Mouse (Mus musculus): ENCODE measurements at regions not wholly inside any gene's neighbourhood (a gene's known extent, or its start where the extent isn't known, plus 50 kb on each side); places are given as distances from the start of the nearest gene placed in this dataset.

DNA sequence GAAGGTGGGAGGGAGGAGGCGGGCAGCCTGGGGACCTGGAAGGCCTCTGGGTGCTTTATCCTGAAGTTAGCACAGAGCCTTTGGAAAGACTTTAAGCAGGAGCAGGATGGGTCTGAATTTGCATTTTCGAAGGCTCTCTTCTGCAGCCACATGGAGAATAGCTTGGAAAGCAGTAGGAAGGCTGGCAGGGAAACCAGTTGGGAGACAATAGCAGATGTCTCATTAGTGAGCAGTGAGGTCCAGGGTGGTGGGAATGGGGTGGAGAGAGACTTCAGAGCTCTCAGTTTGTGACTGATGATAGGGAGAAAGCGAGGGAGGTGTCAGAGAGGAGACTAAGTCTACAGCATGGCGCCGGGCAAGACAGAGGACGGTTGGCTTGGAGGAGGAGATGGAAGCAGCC is 199.1 kb downstream of the Cbln1 start:
- no peak for DNase-seq (ENCODE audit: low spot score in 2 of 2)

DNA sequence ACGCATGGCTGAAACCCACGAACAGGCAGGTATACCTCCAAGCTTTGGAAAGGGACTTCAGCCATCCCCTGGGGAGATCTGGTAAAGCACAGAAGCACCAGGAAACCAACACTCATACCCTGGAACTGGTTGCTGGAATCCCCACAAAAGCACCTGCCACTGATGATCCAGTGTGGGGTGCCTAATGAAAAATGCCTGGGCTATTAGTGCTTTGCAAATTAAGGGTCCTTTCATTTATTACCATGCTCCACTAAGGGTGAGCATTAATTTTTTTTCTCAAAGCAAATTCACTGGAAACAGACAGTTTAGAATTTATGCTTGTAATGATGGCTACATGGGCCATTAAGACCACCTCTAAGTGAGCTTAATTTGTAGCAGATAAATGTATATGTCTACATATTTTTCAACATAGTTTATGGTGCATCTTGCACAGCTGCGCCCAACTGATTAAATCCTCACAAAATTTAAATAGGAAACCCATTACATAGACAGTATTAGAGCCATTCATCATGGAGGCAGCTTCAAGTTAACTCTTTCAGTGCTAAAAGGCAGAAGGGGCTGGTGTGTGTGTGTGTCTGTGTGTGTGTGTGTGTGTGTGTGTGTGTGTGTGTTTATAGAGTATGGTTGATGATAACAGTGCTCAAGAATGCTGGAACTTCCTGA is 201.8 kb downstream of the Cbln1 start:
- no peak for DNase-seq (ENCODE audit: low spot score in 2 of 2)

DNA sequence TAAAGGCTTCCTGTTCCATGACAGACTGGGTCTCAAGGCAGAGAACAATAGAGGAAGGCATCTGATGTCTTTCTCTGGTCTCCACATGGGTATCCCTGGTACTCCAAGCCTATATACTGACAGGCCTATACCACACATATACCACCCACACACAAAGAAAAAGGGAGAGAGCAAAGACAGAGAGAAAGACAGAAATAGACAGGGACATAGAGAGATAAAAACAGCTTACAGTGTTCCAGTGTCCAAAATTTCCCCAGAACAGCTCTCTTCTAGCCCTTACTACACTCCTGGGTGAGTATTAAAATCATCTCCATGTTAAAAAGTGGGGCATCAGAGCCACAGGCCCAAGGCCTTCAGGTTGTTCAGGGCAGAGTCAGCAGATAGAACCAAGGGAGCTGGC is 204.2 kb downstream of the Cbln1 start:
- DNase-seq (ENCODE audit: low spot score in 2 of 2), result no peak

DNA sequence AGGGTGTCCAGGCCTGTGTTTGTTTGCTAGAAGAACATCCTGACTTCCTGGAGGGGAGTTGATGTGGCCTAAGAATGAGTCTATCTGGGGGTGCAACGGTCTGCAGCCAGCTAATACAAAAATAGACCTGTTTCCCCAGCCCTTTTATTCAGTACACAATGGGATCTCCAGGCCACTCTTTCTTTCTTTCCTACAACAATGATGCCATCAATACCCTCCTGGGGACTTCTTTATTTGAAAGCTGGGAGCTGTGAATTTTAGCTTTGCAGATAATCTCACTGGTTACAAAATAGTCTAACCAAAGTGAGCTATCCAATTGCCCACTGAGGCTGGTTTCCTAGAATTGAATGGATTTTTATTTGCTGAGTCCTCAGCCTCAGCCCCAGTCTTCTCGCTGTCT is 207.4 kb downstream of the Cbln1 start:
- DNase-seq (ENCODE audit: low spot score in 2 of 2), result no peak

DNA sequence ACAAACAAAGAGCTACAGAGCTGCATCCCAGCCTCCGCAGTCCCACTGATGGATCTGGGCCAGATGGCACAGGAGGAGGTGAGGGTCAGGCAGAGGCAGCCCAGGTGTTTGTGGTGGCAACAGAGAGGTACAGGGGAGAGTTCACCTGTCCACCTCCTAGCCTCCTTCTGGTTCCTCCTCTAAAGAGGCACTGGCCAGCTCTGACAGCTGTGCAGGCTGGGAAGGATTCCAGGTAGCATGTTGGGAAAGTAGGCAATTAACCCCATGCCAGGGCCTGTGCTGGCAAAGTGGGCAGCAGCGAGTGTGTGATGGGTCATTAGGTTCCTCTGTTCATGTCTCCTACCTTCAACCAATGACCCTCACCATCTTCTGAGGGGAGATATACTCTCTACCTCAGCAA is 212.1 kb downstream of the Cbln1 start:
- no peak for DNase-seq (ENCODE audit: low spot score in 2 of 2)

DNA sequence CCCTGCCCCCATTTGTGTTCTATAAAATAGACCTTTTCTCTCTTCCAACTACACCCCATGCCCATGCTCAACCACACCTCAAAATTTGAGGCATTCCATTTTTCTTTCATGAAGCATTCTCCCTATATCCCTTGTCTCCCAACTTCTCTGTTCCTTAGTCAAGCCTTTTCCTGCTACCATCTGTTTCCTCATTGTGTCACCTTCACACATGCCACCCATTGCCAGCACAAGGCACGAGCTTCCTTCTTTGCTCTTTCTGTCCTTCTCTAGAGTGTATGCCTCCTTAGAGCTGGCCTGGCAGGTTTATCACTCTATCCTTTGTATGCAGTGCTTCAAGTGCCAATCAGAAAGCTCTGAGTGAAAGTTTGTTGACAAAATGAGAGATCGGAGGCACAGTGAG is 229.7 kb downstream of the Cbln1 start:
- no peak for DNase-seq (ENCODE audit: low spot score in 2 of 2)

DNA sequence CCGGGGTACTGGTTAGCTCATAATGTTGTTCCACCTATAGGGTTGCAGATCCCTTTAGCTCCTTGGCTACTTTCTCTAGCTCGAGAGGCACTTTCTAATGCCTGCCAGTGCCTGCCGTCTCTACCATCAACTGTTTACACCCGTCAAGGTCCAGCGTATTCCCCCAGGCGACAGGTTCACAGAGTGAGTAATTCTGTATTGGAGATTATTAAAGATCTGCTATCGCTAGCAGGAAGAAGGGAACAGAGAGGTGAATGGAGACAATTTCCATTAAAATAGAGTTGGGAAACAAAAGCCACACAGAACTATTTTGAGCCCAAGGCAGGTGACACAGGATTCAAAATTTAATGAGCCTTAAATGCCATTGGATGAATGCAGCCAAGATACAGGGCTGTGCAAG is 235.2 kb downstream of the Cbln1 start:
- DNase-seq (ENCODE audit: low spot score in 2 of 2), result no peak

DNA sequence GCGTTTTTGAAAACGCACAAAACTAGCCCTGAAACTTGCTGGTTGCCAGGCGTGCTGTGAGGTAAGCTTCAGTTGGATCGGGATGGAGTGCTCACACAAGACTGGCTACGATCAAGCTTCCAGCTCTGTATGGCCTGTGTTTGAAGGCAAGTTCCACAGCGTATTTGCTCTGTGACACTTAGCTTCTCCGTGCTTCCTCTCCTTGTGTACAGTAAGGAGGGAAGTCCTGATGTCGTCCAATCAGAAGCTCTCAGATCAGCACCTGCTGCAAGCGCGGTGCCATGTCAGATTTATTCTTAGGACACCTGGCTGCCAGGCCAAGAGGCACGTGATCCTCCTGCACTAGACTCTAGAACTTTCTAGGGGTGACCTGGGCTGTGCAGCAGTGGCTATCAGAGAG is 236.0 kb downstream of the Cbln1 start:
- DNase-seq (ENCODE audit: low spot score in 2 of 2), result no peak

DNA sequence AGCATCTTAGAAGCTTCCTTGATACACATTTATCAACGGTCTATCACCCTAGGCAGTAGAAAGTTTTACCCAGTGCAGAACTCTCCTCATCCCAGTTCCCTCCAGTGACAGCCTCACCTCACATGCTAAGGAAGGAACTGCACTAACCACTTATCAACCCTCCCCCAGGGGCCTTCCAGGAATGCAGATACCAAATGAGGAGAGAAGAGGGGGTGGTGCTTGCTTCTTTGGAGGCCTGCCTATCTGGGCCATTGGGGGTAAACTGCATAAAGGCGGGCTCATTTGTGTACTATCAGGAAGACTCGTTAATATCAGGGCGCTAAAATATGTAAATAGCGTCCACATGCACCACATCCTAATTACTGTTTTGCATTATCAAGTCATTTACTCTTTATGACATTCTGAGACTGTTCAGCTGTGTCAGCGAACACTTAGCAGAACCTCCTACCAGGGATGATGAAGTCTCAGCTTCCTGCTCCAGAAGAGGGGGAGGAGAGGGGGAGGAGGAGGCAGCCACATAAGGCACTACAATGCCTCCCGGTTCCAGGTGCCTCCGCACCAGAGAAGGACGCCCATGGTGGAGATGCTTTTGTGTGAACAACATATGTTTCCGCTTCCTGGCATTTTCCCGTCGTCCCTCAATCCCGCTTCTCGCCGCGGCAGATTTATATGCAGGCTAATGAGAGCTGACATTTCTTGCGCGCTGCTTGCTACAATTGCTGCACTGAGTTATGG is 236.9 kb downstream of the Cbln1 start:
- peak in 1 of 2 experiments; percentile 12 for DNase-seq (ENCODE audit: low spot score in 2 of 2)

DNA sequence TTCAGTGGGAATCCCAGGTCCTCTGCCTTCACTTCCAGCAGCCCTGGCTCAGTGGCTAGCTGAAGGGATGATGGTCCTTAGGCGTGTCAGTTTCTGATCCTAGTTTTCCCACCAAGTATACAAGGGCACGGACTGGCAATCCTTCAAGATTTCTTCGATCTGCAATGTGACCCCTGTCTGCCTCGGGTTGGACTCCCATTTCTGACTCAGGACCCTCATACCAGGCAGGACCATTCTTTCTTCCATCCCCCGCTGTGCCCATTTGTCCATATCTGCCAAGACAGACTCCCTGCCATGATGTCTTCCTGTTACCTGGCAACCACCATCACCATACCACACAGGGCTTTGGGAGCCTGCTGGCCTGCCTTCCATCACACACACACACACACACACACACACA is 238.1 kb downstream of the Cbln1 start:
- no peak for DNase-seq (ENCODE audit: low spot score in 2 of 2)

DNA sequence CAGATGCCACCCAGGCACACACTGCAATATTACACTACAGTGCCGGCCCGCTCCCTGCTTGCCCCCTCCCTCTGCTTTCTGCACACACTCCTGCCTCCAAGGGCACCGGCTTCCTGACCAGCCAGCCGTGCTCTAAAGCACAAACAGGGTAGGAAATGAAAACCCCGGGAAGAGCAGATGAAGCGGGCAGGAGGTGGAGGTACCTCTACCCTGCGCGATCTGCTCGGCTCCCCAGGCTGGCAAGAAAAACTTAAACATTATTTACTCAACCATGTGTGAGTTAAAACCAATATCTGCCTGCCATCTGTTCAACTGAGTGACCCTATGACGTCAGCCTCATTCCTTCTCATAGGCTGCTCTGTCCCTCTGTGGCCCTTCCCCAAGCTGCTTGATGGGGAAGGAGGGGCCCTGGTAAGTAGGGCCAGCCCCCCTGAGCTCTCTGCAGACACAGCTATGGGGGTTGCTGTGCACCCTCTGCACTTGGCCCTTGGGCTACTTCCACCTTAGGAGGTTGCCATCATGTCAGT is 238.5 kb downstream of the Cbln1 start:
- no peak for DNase-seq (ENCODE audit: low spot score in 2 of 2)

DNA sequence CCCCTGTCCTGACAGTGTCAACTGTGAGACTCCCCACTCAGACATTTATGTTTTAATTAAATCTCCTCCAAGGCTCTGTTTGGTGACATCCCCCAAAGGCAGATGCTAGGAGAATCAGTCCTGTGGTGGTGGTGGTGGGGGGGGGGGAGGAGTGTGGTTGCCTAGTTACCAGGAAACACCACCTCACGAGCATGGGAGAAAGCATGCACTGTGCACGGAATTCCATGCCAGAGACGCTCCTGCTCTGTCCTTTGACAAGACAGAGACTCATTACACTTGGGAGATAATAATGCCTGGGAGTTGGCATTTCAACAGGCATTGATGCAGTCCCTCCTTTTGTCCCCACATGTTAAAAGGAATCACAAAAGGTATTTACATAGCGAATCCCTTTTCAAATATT is 240.6 kb downstream of the Cbln1 start:
- DNase-seq (ENCODE audit: low spot score in 2 of 2), result no peak

DNA sequence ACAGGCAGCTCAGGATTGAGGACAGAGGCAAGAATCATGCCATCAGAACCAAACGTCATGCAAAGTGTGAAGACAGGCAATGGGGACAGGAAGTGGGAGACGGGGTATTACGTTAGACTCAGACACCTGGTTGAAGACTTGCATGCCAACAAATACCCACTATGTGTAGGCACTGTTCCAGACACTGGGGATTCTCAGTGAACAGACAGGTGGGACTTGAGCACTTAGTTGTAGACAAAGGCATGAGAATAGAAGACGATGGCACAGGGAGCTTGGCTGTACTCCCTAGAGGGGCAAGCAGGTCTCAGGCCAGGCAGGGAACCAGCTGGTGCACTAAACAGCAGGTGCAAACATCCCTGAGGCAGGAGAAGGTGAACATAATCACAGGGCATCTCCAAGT is 242.3 kb downstream of the Cbln1 start:
- DNase-seq (ENCODE audit: low spot score in 2 of 2), result no peak

DNA sequence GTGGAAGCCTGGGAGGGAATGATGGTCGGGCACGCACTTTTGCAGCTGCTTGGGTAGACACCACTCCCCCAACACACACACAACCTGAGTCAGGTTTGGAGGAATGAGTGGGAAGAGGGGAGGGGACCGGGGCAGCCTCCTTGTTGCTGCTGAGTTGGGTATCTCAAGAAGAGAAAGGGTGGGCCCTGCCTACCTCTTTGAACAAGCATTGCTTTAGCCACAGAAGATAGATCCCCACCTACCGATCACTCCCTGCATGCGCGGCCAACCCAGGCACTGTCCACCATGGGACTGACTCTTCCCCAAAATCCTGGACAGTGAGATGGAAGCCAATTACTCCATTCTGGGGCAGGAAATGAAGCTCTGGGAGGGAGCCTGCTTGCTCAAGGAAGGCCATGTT is 243.2 kb downstream of the Cbln1 start:
- DNase-seq (ENCODE audit: low spot score in 2 of 2), result no peak

DNA sequence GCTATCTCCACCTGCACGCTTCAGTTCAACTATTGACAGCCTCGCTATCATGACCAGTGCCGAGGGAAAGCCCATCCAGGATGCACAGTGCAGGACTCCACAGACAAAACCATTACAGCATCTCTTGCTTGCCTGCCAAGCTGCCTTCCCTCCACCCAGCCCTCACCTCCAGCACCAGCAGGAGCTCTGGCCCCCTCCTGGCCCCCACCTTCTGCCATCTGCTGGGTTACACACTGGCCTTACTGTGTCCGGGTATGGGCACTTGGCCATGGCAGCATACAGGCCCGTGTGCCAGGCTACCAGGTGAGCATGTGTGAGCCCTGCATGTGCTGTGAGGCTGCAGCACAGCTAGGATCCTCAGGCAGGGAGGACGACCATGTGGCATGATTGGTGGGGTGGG is 243.6 kb downstream of the Cbln1 start:
- no peak for DNase-seq (ENCODE audit: low spot score in 2 of 2)

DNA sequence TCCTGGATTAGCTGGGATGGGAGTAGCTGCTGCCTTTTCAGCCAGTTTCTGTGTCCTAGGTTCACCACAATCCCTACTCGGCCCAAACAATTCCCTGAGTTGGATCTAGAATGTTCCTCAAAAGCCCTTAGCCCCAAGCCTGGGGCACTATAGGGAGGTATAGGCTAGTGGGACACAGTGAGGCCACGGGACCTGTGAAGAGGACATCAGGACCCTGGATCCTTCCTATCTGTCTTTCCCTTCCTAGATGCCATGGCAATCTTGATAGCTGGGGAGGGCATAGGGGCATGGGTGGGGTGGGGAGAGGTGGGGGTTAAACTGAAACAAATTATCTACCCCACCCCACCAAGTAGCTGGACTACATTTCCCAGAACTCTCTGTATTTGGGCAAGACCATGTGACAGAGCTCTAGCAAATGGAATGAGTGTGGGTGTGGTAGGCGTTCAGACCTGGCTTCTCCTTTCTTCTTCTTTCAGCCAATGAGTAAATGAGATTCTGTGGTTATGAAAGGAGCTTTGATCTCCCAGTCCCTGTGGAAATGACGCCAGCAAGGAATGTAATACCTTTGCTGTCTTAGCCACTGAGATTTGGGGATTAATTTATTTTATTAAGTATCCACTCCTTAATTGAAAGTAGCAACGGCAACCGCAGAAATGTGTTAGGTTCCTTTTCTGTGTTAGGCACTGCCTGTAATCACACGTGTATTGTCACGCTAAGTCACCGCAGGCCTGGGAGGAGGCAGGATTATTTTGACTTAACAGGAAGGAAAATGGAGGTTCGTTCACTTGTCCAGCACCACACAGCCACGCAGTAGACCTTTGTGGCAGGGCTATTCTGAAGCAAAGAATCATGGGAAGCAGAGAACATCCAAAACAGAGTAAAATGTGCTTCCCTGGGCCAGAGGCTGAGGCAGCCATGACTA is 246.6 kb downstream of the Cbln1 start:
- DNase-seq (ENCODE audit: low spot score in 2 of 2), result no peak

DNA sequence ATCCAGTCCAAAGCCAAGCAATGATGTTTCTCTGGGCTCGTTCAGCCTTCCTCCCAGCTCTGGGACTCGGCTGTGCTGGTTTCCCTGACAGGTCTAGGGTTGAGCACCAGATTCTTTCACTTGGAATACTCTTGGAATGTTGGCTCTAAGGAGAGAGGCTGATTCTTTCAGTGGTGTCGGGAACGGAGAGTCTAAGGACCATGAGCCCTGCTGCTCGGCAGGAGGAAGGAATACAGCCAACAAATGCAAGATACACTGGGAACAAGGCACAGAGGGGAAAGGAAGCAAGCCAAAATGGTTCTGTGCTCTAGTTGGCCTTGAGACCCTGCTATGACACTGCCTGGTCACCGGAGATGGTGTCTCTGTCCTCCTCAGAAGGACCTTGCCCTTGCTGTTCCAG is 251.8 kb downstream of the Cbln1 start:
- no peak for DNase-seq (ENCODE audit: low spot score in 2 of 2)

DNA sequence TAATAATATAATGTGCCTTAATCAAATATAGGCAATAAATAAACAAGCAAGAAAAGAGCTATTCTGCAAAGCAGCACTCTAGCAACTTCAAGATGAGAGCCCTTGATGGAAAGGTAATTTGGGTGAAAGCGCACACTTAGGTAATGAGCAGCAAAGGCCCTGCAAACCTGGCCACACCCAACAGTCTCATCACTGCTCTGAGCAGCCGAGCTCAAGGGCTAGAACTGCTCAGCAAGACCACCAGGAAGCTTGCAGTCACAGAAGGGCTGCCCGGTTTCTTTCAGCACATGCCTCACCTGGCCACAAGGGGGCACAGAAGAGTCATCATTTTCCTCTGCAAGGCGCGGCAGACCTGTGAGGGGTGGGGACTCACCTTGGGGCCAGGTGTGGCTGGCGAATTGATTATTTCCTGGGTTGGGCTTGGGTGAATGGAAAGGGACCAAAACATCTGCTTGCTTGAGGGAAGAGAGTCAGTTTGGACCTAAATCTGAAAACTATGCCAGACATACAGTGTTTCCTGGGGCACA is 253.4 kb downstream of the Cbln1 start:
- DNase-seq (ENCODE audit: low spot score in 2 of 2), result no peak

DNA sequence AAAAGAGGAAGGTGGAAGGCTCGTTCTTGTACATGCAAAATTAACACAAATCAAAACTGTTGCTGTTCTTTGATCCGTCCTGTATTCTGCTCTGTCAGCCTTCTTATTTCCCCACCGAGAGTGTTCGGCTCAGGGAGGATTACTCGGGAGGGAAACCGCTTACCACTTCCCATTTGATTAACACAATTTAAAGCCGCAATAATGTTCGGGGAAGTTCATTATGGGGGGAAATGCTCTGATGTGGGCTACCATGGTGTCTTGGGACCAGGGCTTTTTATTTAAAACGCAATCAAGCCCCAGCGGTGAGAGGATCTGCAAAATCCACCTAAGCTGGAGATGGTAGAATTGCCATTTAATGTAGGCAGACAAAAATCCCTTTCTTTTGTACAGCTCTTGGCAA is 257.4 kb downstream of the Cbln1 start:
- no peak for DNase-seq (ENCODE audit: low spot score in 2 of 2)

DNA sequence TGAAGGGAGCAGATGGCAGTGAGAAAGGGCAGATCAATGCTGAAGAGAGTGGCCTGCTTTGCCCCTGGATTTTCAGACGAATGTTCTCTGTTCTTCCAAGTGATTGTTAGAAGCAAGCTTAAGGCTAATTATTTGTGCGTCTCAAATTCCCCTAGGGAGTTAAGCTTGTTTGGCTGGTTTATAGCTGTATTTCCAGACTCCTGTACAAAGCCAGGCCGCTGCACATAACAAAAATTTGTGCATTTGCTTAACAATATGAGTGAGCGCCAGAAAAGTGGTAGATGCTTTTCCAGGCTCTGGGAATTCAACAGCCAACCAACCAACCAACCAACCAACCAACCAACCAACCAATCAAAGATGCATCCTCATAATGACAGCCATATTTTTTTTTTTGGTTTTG is 261.9 kb downstream of the Cbln1 start:
- no peak for DNase-seq (ENCODE audit: low spot score in 2 of 2)

DNA sequence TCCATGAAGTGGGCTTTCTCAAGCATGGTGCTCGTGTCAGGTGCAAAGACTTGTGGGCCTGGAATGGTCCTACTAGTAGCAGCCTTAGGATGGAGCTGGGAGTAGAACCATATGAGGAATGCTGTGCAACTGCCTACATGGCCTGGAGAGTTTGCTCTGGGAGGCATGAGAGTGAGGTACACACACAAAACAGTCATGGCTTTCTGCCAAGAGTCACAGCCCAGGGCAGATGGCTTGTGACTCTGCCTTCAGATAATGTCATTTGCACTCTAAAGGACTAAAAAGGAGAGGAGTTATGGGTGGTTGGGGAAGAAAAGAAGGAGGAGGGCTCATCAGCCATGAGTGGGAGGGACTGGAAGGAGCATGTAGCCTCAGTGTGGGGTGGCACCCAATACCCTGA is 263.1 kb downstream of the Cbln1 start:
- no peak for DNase-seq (ENCODE audit: low spot score in 2 of 2)

DNA sequence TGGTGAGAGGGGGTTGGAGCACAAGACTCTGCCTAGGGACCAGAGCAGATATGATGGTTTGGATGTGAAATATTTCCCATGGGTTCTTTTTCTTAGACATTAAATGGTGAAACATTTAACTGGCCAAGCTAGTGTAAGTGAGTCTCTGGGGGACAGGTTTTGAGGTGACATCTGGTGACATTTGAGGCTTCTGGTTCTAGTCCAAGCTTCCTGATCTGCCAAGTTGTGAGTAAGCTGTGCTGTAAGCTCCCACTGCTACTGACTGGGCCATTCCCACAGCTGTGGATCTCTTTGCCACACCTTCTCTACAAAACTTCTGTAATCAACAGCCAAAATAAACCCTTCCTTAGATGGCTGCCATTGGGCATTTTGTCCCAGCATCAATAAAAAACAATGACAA is 264.4 kb downstream of the Cbln1 start:
- no peak for DNase-seq (ENCODE audit: low spot score in 2 of 2)

Measured in frontal cortex, postnatal 10 days (tissue).